Mouse (Mus musculus): Measurements from ENCODE around the gene Sorbs2. TPM values are rescaled to one million over a fixed set of nuclear protein-coding genes. Genes with fewer than 3 reads are reported as not detected.

Gene Sorbs2
- polyA plus RNA-seq, 1 experiment from 2014 or later = 325 TPM

DNA sequence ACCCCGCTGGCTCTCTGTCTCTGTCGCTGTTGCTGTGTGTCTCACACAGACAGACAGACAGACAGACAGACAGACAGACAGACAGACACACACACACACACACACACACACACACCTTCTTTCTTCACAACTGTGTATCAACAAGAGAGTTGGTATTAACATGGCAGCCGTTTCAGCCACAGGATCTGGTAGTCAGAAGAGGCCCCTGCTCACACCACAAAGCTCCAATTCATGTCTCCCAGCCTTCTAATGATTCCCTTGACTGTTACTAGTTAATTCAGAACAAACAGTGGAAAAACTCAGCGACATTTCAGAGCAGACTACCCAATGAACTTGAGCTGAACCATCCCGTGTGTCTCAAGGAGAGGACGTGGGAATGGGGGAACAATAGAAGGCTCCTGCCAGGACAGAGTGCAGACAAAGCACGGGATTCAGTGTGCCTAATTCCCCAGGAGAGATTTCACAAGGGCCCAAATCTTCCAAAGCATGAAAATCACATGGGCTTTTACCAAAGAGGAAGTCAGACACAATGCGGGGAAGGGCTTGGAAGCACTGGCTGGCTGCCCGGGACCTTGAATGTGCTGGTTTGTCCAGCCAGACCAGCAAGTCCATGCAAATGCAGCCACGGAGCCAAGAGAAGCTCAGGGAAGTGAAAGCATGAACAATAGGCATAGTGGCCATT, 367.5 kb downstream of the Sorbs2 start:
- WGBS (ENCODE audit: insufficient replicate concordance) = 54% methylated on average over 10 of the region's 10 CpGs
- Histone ChIP-seq H3K36me3 (ENCODE audit: control insufficient read depth, insufficient read depth, low read length) (no peaks in the 10 kb centered on the region), H3K4me2 (no peak overlapping the region), H3K9me3 (replicated peaks; ENCODE audit: control insufficient read depth, low read length) (0 out of 2 replicates have a peak, but pooled peaks cover 2% of the 10 kb centered on the region), H3K9ac (ENCODE audit: low read depth, low read length) (no peak overlapping the region), H3K27me3 (ENCODE audit: control insufficient read depth, insufficient read depth, low read length) (no peaks in the 10 kb centered on the region), H3K4me3 (ENCODE audit: low read depth, low read length) (no peak overlapping the region), H3K27ac (ENCODE audit: low read depth, low read length) (peak overlapping the region; percentile 54), H3K4me1 (ENCODE audit: control insufficient read depth, insufficient read depth, low read length) (0 out of 2 replicates have a peak, but pooled peaks cover 4% of the 10 kb centered on the region)
- ATAC-seq (replicated peaks; ENCODE audit: insufficient number of reproducible peaks, low FRiP score, low TSS enrichment) = 0 out of 2 replicates have a peak, but pooled peaks have one; percentile 39

- Histone ChIP-seq H3K27me3 (ENCODE audit: control insufficient read depth, insufficient read depth, low read length) (no peaks in the 10 kb centered on the region), H3K27ac (ENCODE audit: low read depth, low read length) (no peak overlapping the region), H3K4me3 (ENCODE audit: low read depth, low read length) (no peak overlapping the region), H3K9me3 (replicated peaks; ENCODE audit: control insufficient read depth, low read length) (0 out of 2 replicates have a peak, but pooled peaks cover 5% of the 10 kb centered on the region), H3K4me2 (no peak overlapping the region), H3K9ac (ENCODE audit: low read depth, low read length) (no peak overlapping the region), H3K4me1 (ENCODE audit: control insufficient read depth, insufficient read depth, low read length) (0 out of 2 replicates have a peak, but pooled peaks cover 4% of the 10 kb centered on the region), H3K36me3 (ENCODE audit: control insufficient read depth, insufficient read depth, low read length) (no peaks in the 10 kb centered on the region)
- ATAC-seq (replicated peaks; ENCODE audit: insufficient number of reproducible peaks, low FRiP score, low TSS enrichment) = no peak
- WGBS (ENCODE audit: insufficient replicate concordance) = 77% methylated on average over 5 of the region's 5 CpGs
Observed at GRCm38 (mm10) chr8:45876397-45876796, 368.8 kb downstream of the Sorbs2 start.

Other genes starting within 250 kb of the Sorbs2 start
- not detected in 2 replicates for gene F11, start 245.8 kb upstream of the Sorbs2 start, polyA plus RNA-seq (2014; fragmentation: Nextera tagmentation; extraction: Ambion mirVana)
- not detected in 2 replicates for gene Klkb1, start 212.9 kb upstream of the Sorbs2 start, polyA plus RNA-seq (2014; fragmentation: Nextera tagmentation; extraction: Ambion mirVana)
- gene Gm45753, start 199.3 kb upstream of the Sorbs2 start, polyA plus RNA-seq (2014; fragmentation: Nextera tagmentation; extraction: Ambion mirVana) = not detected in 2 replicates
- gene Cyp4v3, start 174.6 kb upstream of the Sorbs2 start, polyA plus RNA-seq (2014; fragmentation: Nextera tagmentation; extraction: Ambion mirVana) = 0.44 and 0.51 TPM in 2 replicates
- 5.0 and 6.3 TPM in 2 replicates for gene Fam149a, start 125.5 kb upstream of the Sorbs2 start, polyA plus RNA-seq (2014; fragmentation: Nextera tagmentation; extraction: Ambion mirVana)
- gene Tlr3, start 96.7 kb upstream of the Sorbs2 start, polyA plus RNA-seq (2014; fragmentation: Nextera tagmentation; extraction: Ambion mirVana) = 1.8 and 1.9 TPM in 2 replicates

Measured in heart, embryonic 11.5 days (tissue).